Mouse (Mus musculus) midbrain, embryonic 12.5 days (tissue): Measurements from ENCODE around the gene Cpeb3. TPM values are rescaled to one million over a fixed set of nuclear protein-coding genes. Genes with fewer than 3 reads are reported as not detected.

Source experiments
- ATAC-seq: fragments of 200-750 bp; cut with Nextera tagmentation; 2 replicates; pipeline ENCODE4 v1.8.0; 2017; ENCODE audit warnings: low read depth, moderate TSS enrichment, moderate library complexity; ENCODE audit not compliant: low FRiP score
- H3K27ac ChIP-seq: fragments of 300-500 bp; sonication (generic); replicated peaks from 2 replicates; pipeline ENCODE4 v1.5.1; 2016; ENCODE audit warnings: mild to moderate bottlenecking
- H3K27me3 ChIP-seq: fragments of 300-500 bp; sonication (generic); 2 replicates; pipeline ENCODE4 v1.6.1; 2016; ENCODE audit warnings: mild to moderate bottlenecking
- H3K36me3 ChIP-seq: fragments of 300-500 bp; sonication (generic); 2 replicates; pipeline ENCODE4 v1.6.1; 2016
- H3K4me1 ChIP-seq: fragments of 300-500 bp; sonication (generic); 2 replicates; pipeline ENCODE4 v1.6.1; 2016
- H3K4me2 ChIP-seq: fragments of 300-500 bp; sonication (generic); replicated peaks from 2 replicates; pipeline ENCODE4 v1.6.1; 2016; ENCODE audit warnings: mild to moderate bottlenecking, moderate library complexity
- H3K4me3 ChIP-seq: fragments of 300-500 bp; sonication (generic); 2 replicates; pipeline ENCODE4 v1.5.1; 2016; ENCODE audit warnings: mild to moderate bottlenecking
- H3K9ac ChIP-seq: fragments of 300-500 bp; sonication (generic); replicated peaks from 2 replicates; pipeline ENCODE4 v1.6.1; 2016; ENCODE audit warnings: mild to moderate bottlenecking, moderate library complexity
- H3K9me3 ChIP-seq: fragments of 300-500 bp; sonication (generic); 2 replicates; pipeline ENCODE4 v1.6.1; 2016; ENCODE audit warnings: mild to moderate bottlenecking
- WGBS: fragments of 180-500 bp; shearing (Covaris S2); methylation state at CpG from one replicate; pipeline ENCODE4 v1.1.7; 2016; 5-methylcytosine and 5-hydroxymethylcytosine counted together
- polyA plus RNA-seq: library from polyadenylated mRNA; unstranded; fragments of >200 nt; fragmentation: Nextera tagmentation; extraction: Ambion mirVana; gene quantifications from 2 replicates; pipeline ENCODE4 v1.2.1, GENCODE M21; 2016

Cpeb3 gene
- polyA plus RNA-seq, 1 experiment from 2014 or later: 6.7 TPM

GRCm38 (mm10) chr19:37133666-37134065 is 74.7 kb downstream of the Cpeb3 start:
- Histone ChIP-seq H3K9me3 (no peaks in the 10 kb centered on the region), H3K4me3 (no peak overlapping the region), H3K4me2 (no peak overlapping the region), H3K4me1 (no peaks in the 10 kb centered on the region), H3K36me3 (no peaks in the 10 kb centered on the region), H3K27me3 (no peaks in the 10 kb centered on the region), H3K9ac (no peak overlapping the region), H3K27ac (no peak overlapping the region)
- WGBS: 92% methylated on average over 4 of the region's 4 CpGs
- ATAC-seq: no peak

DNA sequence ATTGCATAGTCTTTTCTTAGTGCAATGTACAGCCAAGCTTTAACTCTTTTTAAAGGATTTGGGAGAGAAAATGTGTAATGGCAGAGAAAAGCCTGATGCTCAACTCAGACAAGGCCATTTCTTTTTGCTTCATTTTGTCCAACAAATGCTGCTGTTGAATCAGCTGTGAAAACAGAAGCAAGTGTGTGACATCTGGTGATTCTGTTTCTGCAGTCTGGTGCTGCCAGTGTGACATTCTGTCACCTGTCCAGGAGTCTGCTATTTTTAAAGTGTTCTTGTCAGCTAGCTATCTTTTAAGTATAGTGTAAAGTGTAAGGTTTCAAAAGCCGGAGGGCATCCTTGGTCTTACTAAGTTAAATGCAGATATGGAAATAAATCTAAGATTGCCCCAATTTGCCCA is 76.7 kb downstream of the Cpeb3 start:
- H3K9ac ChIP-seq: no peak overlapping the region
- no peak overlapping the region for H3K27ac ChIP-seq
- no peak for ATAC-seq
- no peaks in the 10 kb centered on the region for H3K9me3 ChIP-seq
- no peaks in the 10 kb centered on the region for H3K4me1 ChIP-seq
- H3K4me2 ChIP-seq: no peak overlapping the region
- WGBS: 89% methylated on average over 1 of the region's 1 CpGs
- H3K27me3 ChIP-seq: no peaks in the 10 kb centered on the region
- H3K36me3 ChIP-seq: no peaks in the 10 kb centered on the region
- no peak overlapping the region for H3K4me3 ChIP-seq

DNA sequence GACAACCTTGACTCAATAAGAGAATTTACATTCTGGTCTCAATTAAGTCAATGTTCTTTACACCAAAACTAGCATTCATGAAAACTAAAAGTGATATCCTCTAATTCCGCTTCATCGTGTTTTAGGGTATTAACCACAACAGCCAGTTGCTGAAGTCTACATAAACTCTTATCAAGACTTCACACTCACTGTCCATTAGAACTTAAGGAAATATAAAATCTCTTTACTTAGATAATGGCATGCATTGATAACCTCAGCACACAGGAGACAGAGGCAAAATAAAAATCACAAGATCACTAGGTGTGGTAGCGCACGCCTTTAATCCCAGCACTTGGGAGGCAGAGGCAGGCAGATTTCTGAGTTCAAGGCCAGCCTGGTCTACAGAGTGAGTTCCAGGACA is 79.9 kb downstream of the Cpeb3 start:
- Histone ChIP-seq H3K27ac (no peak overlapping the region), H3K9ac (no peak overlapping the region), H3K9me3 (no peaks in the 10 kb centered on the region), H3K4me3 (no peak overlapping the region), H3K4me2 (no peak overlapping the region), H3K36me3 (no peaks in the 10 kb centered on the region), H3K4me1 (no peaks in the 10 kb centered on the region), H3K27me3 (no peaks in the 10 kb centered on the region)
- WGBS: 97% methylated on average over 4 of the region's 4 CpGs
- ATAC-seq: no peak

- Histone ChIP-seq H3K9me3 (no peaks in the 10 kb centered on the region), H3K9ac (no peak overlapping the region), H3K4me1 (no peaks in the 10 kb centered on the region), H3K36me3 (no peaks in the 10 kb centered on the region), H3K27me3 (no peaks in the 10 kb centered on the region), H3K4me2 (no peak overlapping the region), H3K27ac (no peak overlapping the region), H3K4me3 (no peak overlapping the region)
- no peak for ATAC-seq
- 81% methylated on average over 5 of the region's 5 CpGs for WGBS
Measured at GRCm38 (mm10) chr19:37127018-37127567, 81.3 kb downstream of the Cpeb3 start.

DNA sequence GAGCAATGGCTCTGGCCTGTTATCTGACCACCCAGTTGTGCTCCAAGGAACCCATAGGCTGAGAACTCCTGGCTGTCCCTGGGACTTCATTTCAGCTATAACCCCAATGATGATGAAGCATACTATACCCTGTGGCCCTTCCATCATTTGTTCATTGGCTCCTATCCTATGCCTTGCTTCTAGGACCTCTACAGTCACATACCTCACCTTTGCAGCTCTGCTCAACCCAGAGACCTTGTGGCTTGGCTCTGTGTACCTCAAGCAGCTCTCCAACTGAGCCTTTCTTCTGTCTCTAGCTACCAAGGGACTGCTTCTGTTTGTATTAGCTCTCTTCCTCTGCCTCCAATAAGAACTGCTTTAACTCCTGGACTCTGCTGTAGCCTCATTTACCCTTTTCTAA is 83.4 kb downstream of the Cpeb3 start:
- H3K4me2 ChIP-seq: no peak overlapping the region
- H3K4me3 ChIP-seq: no peak overlapping the region
- H3K36me3 ChIP-seq: no peaks in the 10 kb centered on the region
- no peak overlapping the region for H3K9ac ChIP-seq
- no peak for ATAC-seq
- H3K27ac ChIP-seq: no peak overlapping the region
- H3K4me1 ChIP-seq: no peaks in the 10 kb centered on the region
- no peaks in the 10 kb centered on the region for H3K9me3 ChIP-seq
- H3K27me3 ChIP-seq: no peaks in the 10 kb centered on the region

GRCm38 (mm10) chr19:37119281-37119680 is 89.1 kb downstream of the Cpeb3 start:
- WGBS: 68% methylated on average over 2 of the region's 2 CpGs
- ATAC-seq: no peak
- Histone ChIP-seq H3K4me3 (no peak overlapping the region), H3K36me3 (no peaks in the 10 kb centered on the region), H3K27me3 (no peaks in the 10 kb centered on the region), H3K27ac (no peak overlapping the region), H3K4me2 (no peak overlapping the region), H3K4me1 (peaks cover 4% of the 10 kb centered on the region; the same call in 1 of the 2 replicates), H3K9me3 (no peaks in the 10 kb centered on the region), H3K9ac (no peak overlapping the region)

- ATAC-seq: no peak
- WGBS: 95% methylated on average over 1 of the region's 1 CpGs
- no peaks in the 10 kb centered on the region for H3K9me3 ChIP-seq
- H3K4me1 ChIP-seq: peaks cover 4% of the 10 kb centered on the region; the same call in 1 of the 2 replicates
- H3K4me3 ChIP-seq: no peak overlapping the region
- H3K4me2 ChIP-seq: no peak overlapping the region
- H3K9ac ChIP-seq: no peak overlapping the region
- H3K27ac ChIP-seq: no peak overlapping the region
- H3K36me3 ChIP-seq: no peaks in the 10 kb centered on the region
- H3K27me3 ChIP-seq: no peaks in the 10 kb centered on the region
Measured at GRCm38 (mm10) chr19:37115824-37116223, 92.6 kb downstream of the Cpeb3 start.

- Histone ChIP-seq H3K9ac (no peak overlapping the region), H3K36me3 (no peaks in the 10 kb centered on the region), H3K27me3 (no peaks in the 10 kb centered on the region), H3K4me2 (no peak overlapping the region), H3K27ac (no peak overlapping the region), H3K9me3 (no peaks in the 10 kb centered on the region), H3K4me3 (no peak overlapping the region), H3K4me1 (peaks cover 4% of the 10 kb centered on the region; the same call in 1 of the 2 replicates)
- WGBS: 84% methylated on average over 8 of the region's 8 CpGs
- ATAC-seq: no peak
Measured at GRCm38 (mm10) chr19:37115374-37115773, 93.0 kb downstream of the Cpeb3 start.

- Histone ChIP-seq H3K4me2 (no peak overlapping the region), H3K27ac (no peak overlapping the region), H3K4me3 (no peak overlapping the region), H3K27me3 (no peaks in the 10 kb centered on the region), H3K36me3 (no peaks in the 10 kb centered on the region), H3K4me1 (no peaks in the 10 kb centered on the region), H3K9me3 (no peaks in the 10 kb centered on the region), H3K9ac (no peak overlapping the region)
- ATAC-seq: no peak
- WGBS: 90% methylated on average over 6 of the region's 6 CpGs
Measured at GRCm38 (mm10) chr19:37111831-37112230, 96.6 kb downstream of the Cpeb3 start.

DNA sequence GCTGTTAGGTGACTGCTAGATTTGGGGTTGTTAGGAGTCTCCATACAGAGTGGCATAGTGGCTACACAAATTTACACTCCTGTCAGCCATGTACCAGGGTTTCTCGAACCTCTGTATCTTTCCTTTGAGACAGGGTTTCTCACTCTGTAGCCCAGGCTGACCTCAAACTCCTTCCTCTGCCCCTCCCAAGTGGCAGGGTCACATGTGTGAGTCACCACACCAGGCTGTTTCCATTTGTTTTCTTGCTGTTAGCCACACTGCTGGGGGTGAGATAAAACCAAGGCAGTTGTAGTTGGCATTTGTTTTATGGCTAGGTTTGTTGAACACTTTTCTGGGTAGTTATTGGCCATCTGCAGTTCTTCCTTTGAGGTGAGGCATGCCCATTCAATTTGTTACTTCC is 97.9 kb downstream of the Cpeb3 start:
- Histone ChIP-seq H3K9me3 (no peaks in the 10 kb centered on the region), H3K4me1 (no peaks in the 10 kb centered on the region), H3K27ac (no peak overlapping the region), H3K27me3 (no peaks in the 10 kb centered on the region), H3K36me3 (no peaks in the 10 kb centered on the region), H3K4me2 (no peak overlapping the region), H3K9ac (no peak overlapping the region), H3K4me3 (no peak overlapping the region)
- 65% methylated on average over 1 of the region's 1 CpGs for WGBS
- no peak for ATAC-seq

DNA sequence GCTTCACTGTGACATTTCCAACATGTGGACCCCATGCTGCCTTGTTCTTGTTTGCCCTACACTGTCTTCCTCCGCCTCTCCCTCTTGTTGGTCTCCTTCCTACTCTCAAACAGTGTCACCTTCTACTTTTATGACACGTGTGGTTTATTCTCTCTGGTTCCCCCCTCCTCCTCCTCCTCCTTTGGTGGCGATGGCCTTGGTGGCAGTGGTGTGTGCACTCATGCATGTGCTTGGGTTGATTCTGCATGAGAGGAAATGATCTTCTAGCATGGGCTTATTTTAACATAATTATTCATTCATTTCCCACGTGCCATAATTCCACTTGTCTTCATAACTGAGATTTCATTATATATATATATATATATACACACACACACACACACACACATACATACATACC is 98.5 kb downstream of the Cpeb3 start:
- Histone ChIP-seq H3K4me2 (no peak overlapping the region), H3K27me3 (no peaks in the 10 kb centered on the region), H3K4me3 (no peak overlapping the region), H3K27ac (no peak overlapping the region), H3K4me1 (no peaks in the 10 kb centered on the region), H3K36me3 (no peaks in the 10 kb centered on the region), H3K9ac (no peak overlapping the region), H3K9me3 (no peaks in the 10 kb centered on the region)
- no peak for ATAC-seq
- WGBS: 84% methylated on average over 4 of the region's 4 CpGs

- Histone ChIP-seq H3K4me3 (no peak overlapping the region), H3K27ac (no peak overlapping the region), H3K4me1 (no peaks in the 10 kb centered on the region), H3K27me3 (no peaks in the 10 kb centered on the region), H3K9me3 (no peaks in the 10 kb centered on the region), H3K9ac (no peak overlapping the region), H3K4me2 (no peak overlapping the region), H3K36me3 (no peaks in the 10 kb centered on the region)
- WGBS: 63% methylated on average over 2 of the region's 2 CpGs
- no peak for ATAC-seq
Measured at GRCm38 (mm10) chr19:37100689-37101088, 107.7 kb downstream of the Cpeb3 start.

GRCm38 (mm10) chr19:37095666-37096330 is 112.6 kb downstream of the Cpeb3 start:
- H3K4me2 ChIP-seq: no peak overlapping the region
- H3K27ac ChIP-seq: no peak overlapping the region
- no peaks in the 10 kb centered on the region for H3K9me3 ChIP-seq
- H3K4me3 ChIP-seq: no peak overlapping the region
- no peaks in the 10 kb centered on the region for H3K27me3 ChIP-seq
- H3K4me1 ChIP-seq: peaks cover under 1% of the 10 kb centered on the region
- ATAC-seq: no peak
- H3K36me3 ChIP-seq: no peaks in the 10 kb centered on the region
- 84% methylated on average over 4 of the region's 4 CpGs for WGBS
- no peak overlapping the region for H3K9ac ChIP-seq
